18 mouse cellular contexts compared by ENCODE assay signal in genomic region chr17:46590439-46590838, GRCm38 (mm10). TPM values are rescaled to one million over a fixed set of nuclear protein-coding genes. Genes with fewer than 3 reads are reported as not detected.
A peak's percentile ranks its signal among the peaks of the same experiment; 100 is the strongest.
DNase-seq lines count a peak whose midpoint lies in the region; ATAC-seq lines count a peak whose summit lies in the region.
"Had no signal": no experiment of that assay in that cellular context is flagged by ENCODE, and none has a peak within 500 bp of the region (broad histone marks: within the 10 kb centered on the region; RNA-seq: fewer than 3 reads in every experiment).

No protein-coding gene starts in this region.

- H3K4me2 ChIP-seq in lung, embryonic 16.5 days (ENCODE audit: low read depth, low read length) = no peak overlapping the region
- peak overlapping the region; percentile 26 for H3K4me2 ChIP-seq in liver, embryonic 16.5 days (ENCODE audit: low read depth, low read length)
- H3K4me2 ChIP-seq: heart, embryonic 13.5 days had no signal

- peak; percentile 33 to 37 for DNase-seq in cerebellum, postnatal 10 days
- no peak for DNase-seq in cerebellum, adult 11 months
- no peak for DNase-seq in lung, postnatal 14 days
- no peak for DNase-seq in frontal cortex, postnatal 14 days (ENCODE audit: low spot score in 2 of 2)
- DNase-seq in cerebellum, adult 18-20 months = no peak
- no peak for DNase-seq in left cerebral cortex, postnatal 14 days (ENCODE audit: low spot score in 2 of 2)
- DNase-seq: adrenal gland, adult 8-10 months; gastrocnemius, postnatal 36 days; heart, adult 2 months; heart, postnatal 14 days; lung, postnatal 4 days; midbrain, embryonic 14.5 days; thymus, adult 2 months had no signal

- H3K27ac ChIP-seq in lung, embryonic 16.5 days (ENCODE audit: low read length) = 0 out of 2 replicates have a peak overlapping the region, but pooled peaks have one; percentile 15
- peak overlapping the region; percentile 62 for H3K27ac ChIP-seq in liver, embryonic 16.5 days (ENCODE audit: low read length)
- H3K27ac ChIP-seq: heart, adult 2 months; heart, embryonic 13.5 days had no signal

- H3K9ac ChIP-seq in lung, embryonic 16.5 days (ENCODE audit: low read length) = no peak overlapping the region
- no peak overlapping the region for H3K9ac ChIP-seq in liver, embryonic 16.5 days (ENCODE audit: low read depth, low read length)
- H3K9ac ChIP-seq: heart, embryonic 13.5 days had no signal

- no peak overlapping the region for H3K4me3 ChIP-seq in lung, embryonic 16.5 days (ENCODE audit: low read length)
- H3K4me3 ChIP-seq in liver, embryonic 16.5 days (ENCODE audit: low read depth, low read length) = 0 out of 2 replicates have a peak overlapping the region, but pooled peaks have one; percentile 11
- H3K4me3 ChIP-seq: heart, adult 2 months; heart, embryonic 13.5 days had no signal

- H3K27me3 ChIP-seq in lung, embryonic 16.5 days (ENCODE audit: control insufficient read depth, insufficient read depth, low read depth, low read length) = no peaks in the 10 kb centered on the region
- no peaks in the 10 kb centered on the region for H3K27me3 ChIP-seq in liver, embryonic 16.5 days (ENCODE audit: control insufficient read depth, insufficient read depth, low read depth, low read length)
- H3K27me3 ChIP-seq: heart, embryonic 13.5 days had no signal

- peaks cover 7% of the 10 kb centered on the region for H3K4me1 ChIP-seq in lung, embryonic 16.5 days (replicated peaks; ENCODE audit: control insufficient read depth, insufficient read depth, low read length)
- no peaks in the 10 kb centered on the region; the same call in 1 of the 2 replicates for H3K4me1 ChIP-seq in liver, embryonic 16.5 days (ENCODE audit: control insufficient read depth, low read depth, low read length)

- H3K36me3 ChIP-seq in lung, embryonic 16.5 days (ENCODE audit: control insufficient read depth, insufficient read depth, low read length) = peaks cover 22% of the 10 kb centered on the region; the same call in 1 of the 2 replicates
- no peaks in the 10 kb centered on the region for H3K36me3 ChIP-seq in liver, embryonic 16.5 days (ENCODE audit: control insufficient read depth, insufficient read depth)

- no peak for ATAC-seq in lung, embryonic 16.5 days (ENCODE audit: low read depth)
- peak; percentile 89 for ATAC-seq in liver, embryonic 16.5 days (ENCODE audit: low read depth)
- ATAC-seq: activated CD4-positive, CD25-positive, alpha-beta regulatory T cell, adult 4 months; forebrain, embryonic 16.5 days had no signal

- WGBS in lung, embryonic 16.5 days = 63% methylated on average over 7 of the region's 7 CpGs
- 56% methylated on average over 7 of the region's 7 CpGs for whole genome bisulfite sequencing in liver, embryonic 16.5 days (ENCODE audit: insufficient replicate concordance)

- H3K9me3 ChIP-seq in lung, embryonic 16.5 days (ENCODE audit: control insufficient read depth, low read length) = no peaks in the 10 kb centered on the region
- no peaks in the 10 kb centered on the region for H3K9me3 ChIP-seq in liver, embryonic 16.5 days (replicated peaks; ENCODE audit: control insufficient read depth, low read length)
- H3K9me3 ChIP-seq: heart, embryonic 13.5 days had no signal

- intact Hi-C loops in left cerebral cortex, postnatal 14 days (cut with DNase I) = loop anchor here (5.0 kb wide), 1 partner anchor 37 kb away; the partner anchor contains the start of gene Ptk7

RNA-seq across cellular contexts. Expression of gene Srf, which starts 34.5 kb away (rescaled TPM):
- 6.1 and 6.5 TPM in 2 replicates for polyA plus RNA-seq in lung, embryonic 16.5 days (2015; fragmentation: Nextera tagmentation; extraction: Ambion mirVana)
- polyA plus RNA-seq in liver, embryonic 16.5 days (2015; fragmentation: Nextera tagmentation; extraction: Ambion mirVana) = 1.8 and 2.0 TPM in 2 replicates
- 10 to 100 TPM; 52.0 to 65.9 TPM for total RNA-seq in left cerebral cortex, postnatal 14 days (2021)

RNA-seq across cellular contexts. Expression of gene Ptk7, which starts 38.9 kb away (rescaled TPM):
- 141 and 143 TPM in 2 replicates for polyA plus RNA-seq in lung, embryonic 16.5 days (2015; fragmentation: Nextera tagmentation; extraction: Ambion mirVana)
- 8.4 and 9.4 TPM in 2 replicates for polyA plus RNA-seq in liver, embryonic 16.5 days (2015; fragmentation: Nextera tagmentation; extraction: Ambion mirVana)
- 10 to 100 TPM; 13.8 to 13.9 TPM for total RNA-seq in left cerebral cortex, postnatal 14 days (2021)

RNA-seq across cellular contexts. Expression of gene Cul9, which starts 44.3 kb away (rescaled TPM):
- polyA plus RNA-seq in lung, embryonic 16.5 days (2015; fragmentation: Nextera tagmentation; extraction: Ambion mirVana) = 4.0 and 4.1 TPM in 2 replicates
- polyA plus RNA-seq in liver, embryonic 16.5 days (2015; fragmentation: Nextera tagmentation; extraction: Ambion mirVana) = 0.60 and 0.76 TPM in 2 replicates
- 10 to 100 TPM; 49.3 to 50.8 TPM for total RNA-seq in left cerebral cortex, postnatal 14 days (2021)

RNA-seq across cellular contexts. Expression of gene Klc4, which starts 55.4 kb away (rescaled TPM):
- 27.6 and 30.8 TPM in 2 replicates for polyA plus RNA-seq in lung, embryonic 16.5 days (2015; fragmentation: Nextera tagmentation; extraction: Ambion mirVana)
- 10.0 and 12.2 TPM in 2 replicates for polyA plus RNA-seq in liver, embryonic 16.5 days (2015; fragmentation: Nextera tagmentation; extraction: Ambion mirVana)
- total RNA-seq in left cerebral cortex, postnatal 14 days (2021) = 10 to 100 TPM; 15.8 to 16.5 TPM

RNA-seq across cellular contexts. Expression of gene Mrpl2, which starts 55.6 kb away (rescaled TPM):
- 93.0 and 97.4 TPM in 2 replicates for polyA plus RNA-seq in lung, embryonic 16.5 days (2015; fragmentation: Nextera tagmentation; extraction: Ambion mirVana)
- polyA plus RNA-seq in liver, embryonic 16.5 days (2015; fragmentation: Nextera tagmentation; extraction: Ambion mirVana) = 58.1 and 67.0 TPM in 2 replicates
- 10 to 100 TPM; 45.6 to 54.2 TPM for total RNA-seq in left cerebral cortex, postnatal 14 days (2021)

Comparison
In these comparisons a context has a peak if more than half of its experiments do, and no peak if none do; other contexts are left out.
1. DNase-seq: peak in cerebellum, postnatal 10 days (2 of 2); none in cerebellum, adult 11 months (single experiment), lung, postnatal 14 days (single experiment), frontal cortex, postnatal 14 days (0 of 2), cerebellum, adult 18-20 months (0 of 2) and left cerebral cortex, postnatal 14 days (0 of 2).
2. RNA of gene Ptk7, which starts 38.9 kb away (polyA plus RNA-seq): 141 to 143 TPM in lung, embryonic 16.5 days; 8.4 to 9.4 TPM in liver, embryonic 16.5 days; every median in the first group is over 10 times any median in the second.